Mouse (Mus musculus): ENCODE measurements around the gene Pus7l. TPM values are rescaled to one million over a fixed set of nuclear protein-coding genes. Genes with fewer than 3 reads are reported as not detected.

Pus7l gene
- polyA plus RNA-seq, 1 experiment from 2014 or later: 10.3 TPM

GRCm38 (mm10) chr15:94535521-94535920 is 7.8 kb downstream of the Pus7l start:
- H3K4me3 ChIP-seq: no peak overlapping the region
- WGBS: 92% methylated on average over 7 of the region's 7 CpGs
- no peaks in the 10 kb centered on the region for H3K27me3 ChIP-seq
- no peak for ATAC-seq (ENCODE audit: insufficient number of reproducible peaks, insufficient read depth, low FRiP score, low TSS enrichment, low read depth)
- H3K9me3 ChIP-seq: no peaks in the 10 kb centered on the region
- no peak overlapping the region for H3K27ac ChIP-seq
- no peak overlapping the region for H3K4me2 ChIP-seq
- peaks cover 24% of the 10 kb centered on the region for H3K36me3 ChIP-seq
- H3K9ac ChIP-seq: no peak overlapping the region
- no peaks in the 10 kb centered on the region for H3K4me1 ChIP-seq

- Histone ChIP-seq H3K9ac (no peak overlapping the region), H3K4me2 (no peak overlapping the region), H3K36me3 (peaks cover 30% of the 10 kb centered on the region), H3K27me3 (no peaks in the 10 kb centered on the region), H3K4me1 (no peaks in the 10 kb centered on the region), H3K9me3 (no peaks in the 10 kb centered on the region), H3K27ac (no peak overlapping the region), H3K4me3 (no peak overlapping the region)
- WGBS: 83% methylated on average over 6 of the region's 6 CpGs
- ATAC-seq (ENCODE audit: insufficient number of reproducible peaks, insufficient read depth, low FRiP score, low TSS enrichment, low read depth): no peak
Observed at GRCm38 (mm10) chr15:94532956-94533355, 10.4 kb downstream of the Pus7l start.

GRCm38 (mm10) chr15:94532306-94532705 is 11.0 kb downstream of the Pus7l start:
- Histone ChIP-seq H3K9ac (no peak overlapping the region), H3K9me3 (no peaks in the 10 kb centered on the region), H3K4me1 (no peaks in the 10 kb centered on the region), H3K27me3 (no peaks in the 10 kb centered on the region), H3K4me2 (no peak overlapping the region), H3K27ac (no peak overlapping the region), H3K4me3 (no peak overlapping the region), H3K36me3 (peaks cover 35% of the 10 kb centered on the region)
- WGBS: 92% methylated on average over 5 of the region's 5 CpGs
- ATAC-seq (ENCODE audit: insufficient number of reproducible peaks, insufficient read depth, low FRiP score, low TSS enrichment, low read depth): no peak

- Histone ChIP-seq H3K4me2 (no peak overlapping the region), H3K4me3 (no peak overlapping the region), H3K36me3 (peaks cover 40% of the 10 kb centered on the region), H3K4me1 (no peaks in the 10 kb centered on the region), H3K27me3 (no peaks in the 10 kb centered on the region), H3K27ac (no peak overlapping the region), H3K9ac (no peak overlapping the region), H3K9me3 (no peaks in the 10 kb centered on the region)
- no peak for ATAC-seq (ENCODE audit: insufficient number of reproducible peaks, insufficient read depth, low FRiP score, low TSS enrichment, low read depth)
- WGBS: 80% methylated on average over 3 of the region's 3 CpGs
Observed at GRCm38 (mm10) chr15:94530519-94530918, 12.8 kb downstream of the Pus7l start.

GRCm38 (mm10) chr15:94524956-94525355 is 18.4 kb downstream of the Pus7l start:
- no peaks in the 10 kb centered on the region for H3K4me1 ChIP-seq
- no peak for ATAC-seq (ENCODE audit: insufficient number of reproducible peaks, insufficient read depth, low FRiP score, low TSS enrichment, low read depth)
- WGBS: 88% methylated on average over 12 of the region's 12 CpGs
- peaks cover 26% of the 10 kb centered on the region for H3K36me3 ChIP-seq
- no peaks in the 10 kb centered on the region for H3K9me3 ChIP-seq
- no peak overlapping the region for H3K27ac ChIP-seq
- no peak overlapping the region for H3K4me3 ChIP-seq
- no peaks in the 10 kb centered on the region for H3K27me3 ChIP-seq
- H3K4me2 ChIP-seq: no peak overlapping the region
- H3K9ac ChIP-seq: no peak overlapping the region

GRCm38 (mm10) chr15:94523251-94523650 is 20.1 kb downstream of the Pus7l start:
- Histone ChIP-seq H3K27me3 (no peaks in the 10 kb centered on the region), H3K9ac (no peak overlapping the region), H3K27ac (no peak overlapping the region), H3K9me3 (no peaks in the 10 kb centered on the region; the same call in 1 of the 2 replicates), H3K36me3 (peaks cover 17% of the 10 kb centered on the region), H3K4me2 (no peak overlapping the region), H3K4me3 (no peak overlapping the region), H3K4me1 (no peaks in the 10 kb centered on the region)
- ATAC-seq (ENCODE audit: insufficient number of reproducible peaks, insufficient read depth, low FRiP score, low TSS enrichment, low read depth): no peak
- WGBS: 90% methylated on average over 28 of the region's 28 CpGs

GRCm38 (mm10) chr15:94520959-94521358 is 22.4 kb downstream of the Pus7l start:
- WGBS: 64% methylated on average over 5 of the region's 5 CpGs
- Histone ChIP-seq H3K9me3 (no peaks in the 10 kb centered on the region; the same call in 1 of the 2 replicates), H3K4me2 (no peak overlapping the region), H3K27me3 (no peaks in the 10 kb centered on the region), H3K4me1 (no peaks in the 10 kb centered on the region), H3K27ac (no peak overlapping the region), H3K36me3 (peaks cover 7% of the 10 kb centered on the region), H3K4me3 (no peak overlapping the region), H3K9ac (no peak overlapping the region)
- ATAC-seq (ENCODE audit: insufficient number of reproducible peaks, insufficient read depth, low FRiP score, low TSS enrichment, low read depth): no peak

- Histone ChIP-seq H3K4me1 (no peaks in the 10 kb centered on the region), H3K4me3 (no peak overlapping the region), H3K36me3 (peaks cover 7% of the 10 kb centered on the region), H3K4me2 (no peak overlapping the region), H3K27ac (no peak overlapping the region), H3K9me3 (no peaks in the 10 kb centered on the region; the same call in 1 of the 2 replicates), H3K27me3 (no peaks in the 10 kb centered on the region), H3K9ac (no peak overlapping the region)
- ATAC-seq (ENCODE audit: insufficient number of reproducible peaks, insufficient read depth, low FRiP score, low TSS enrichment, low read depth): no peak
- 38% methylated on average over 9 of the region's 9 CpGs for WGBS
Observed at GRCm38 (mm10) chr15:94520205-94520900, 23.0 kb downstream of the Pus7l start.

GRCm38 (mm10) chr15:94517913-94518491 is 25.3 kb downstream of the Pus7l start:
- no peak overlapping the region for H3K27ac ChIP-seq
- peaks cover 3% of the 10 kb centered on the region for H3K36me3 ChIP-seq
- H3K4me1 ChIP-seq: no peaks in the 10 kb centered on the region
- H3K9me3 ChIP-seq: no peaks in the 10 kb centered on the region; the same call in 1 of the 2 replicates
- no peak overlapping the region for H3K4me3 ChIP-seq
- no peak for ATAC-seq (ENCODE audit: insufficient number of reproducible peaks, insufficient read depth, low FRiP score, low TSS enrichment, low read depth)
- 70% methylated on average over 16 of the region's 16 CpGs for WGBS
- no peak overlapping the region for H3K9ac ChIP-seq
- H3K27me3 ChIP-seq: no peaks in the 10 kb centered on the region
- H3K4me2 ChIP-seq: no peak overlapping the region

GRCm38 (mm10) chr15:94503451-94504215 is 39.7 kb downstream of the Pus7l start:
- H3K27ac ChIP-seq: no peak overlapping the region
- ATAC-seq (ENCODE audit: insufficient number of reproducible peaks, insufficient read depth, low FRiP score, low TSS enrichment, low read depth): no peak
- H3K4me2 ChIP-seq: no peak overlapping the region
- no peaks in the 10 kb centered on the region for H3K36me3 ChIP-seq
- H3K4me3 ChIP-seq: no peak overlapping the region
- H3K9ac ChIP-seq: no peak overlapping the region
- 0 out of 2 replicates have a peak, but pooled peaks cover 4% of the 10 kb centered on the region for H3K9me3 ChIP-seq
- WGBS: 76% methylated on average over 12 of the region's 12 CpGs
- H3K4me1 ChIP-seq: 0 out of 2 replicates have a peak, but pooled peaks cover 3% of the 10 kb centered on the region
- no peaks in the 10 kb centered on the region for H3K27me3 ChIP-seq

- Histone ChIP-seq H3K27ac (no peak overlapping the region), H3K4me2 (no peak overlapping the region), H3K4me3 (no peak overlapping the region), H3K4me1 (0 out of 2 replicates have a peak, but pooled peaks cover 3% of the 10 kb centered on the region), H3K27me3 (no peaks in the 10 kb centered on the region), H3K36me3 (no peaks in the 10 kb centered on the region), H3K9me3 (no peaks in the 10 kb centered on the region), H3K9ac (no peak overlapping the region)
- no peak for ATAC-seq (ENCODE audit: insufficient number of reproducible peaks, insufficient read depth, low FRiP score, low TSS enrichment, low read depth)
- 84% methylated on average over 1 of the region's 1 CpGs for WGBS
Observed at GRCm38 (mm10) chr15:94499260-94499659, 44.1 kb downstream of the Pus7l start.
